Mouse (Mus musculus) liver, embryonic 14.5 days (tissue): Measurements from ENCODE around the gene Nos1ap. TPM values are rescaled to one million over a fixed set of nuclear protein-coding genes. Genes with fewer than 3 reads are reported as not detected.

ENCODE experiments used
- ATAC-seq: fragments of 200-750 bp; cut with Nextera tagmentation; 2 replicates; pipeline ENCODE4 v1.8.0; 2017; ENCODE audit warnings: moderate number of reproducible peaks, mild to moderate bottlenecking, moderate library complexity; ENCODE audit not compliant: insufficient read depth
- DNase-seq, 3 experiments: peaks; one replicate each; pipeline ENCODE4 v3.0.0-alpha.2; 2012 to 2013; ENCODE audit warnings: low read depth in 3 of 3, low spot score in 3 of 3
- H3K27ac ChIP-seq: fragments of 300-500 bp; sonication (generic); 2 replicates; pipeline ENCODE4 v1.5.1; 2014; ENCODE audit warnings: moderate library complexity, mild to moderate bottlenecking, control low read depth, inconsistent platforms
- H3K27me3 ChIP-seq: fragments of 300-500 bp; sonication (generic); 2 replicates; pipeline ENCODE4 v1.6.1; 2014; ENCODE audit warnings: mild to moderate bottlenecking, low read length, moderate library complexity; ENCODE audit not compliant: control insufficient read depth, insufficient read depth
- H3K36me3 ChIP-seq: fragments of 300-500 bp; sonication (generic); replicated peaks from 2 replicates; pipeline ENCODE4 v1.6.1; 2014; ENCODE audit warnings: low read depth; ENCODE audit not compliant: control insufficient read depth, insufficient read depth
- H3K4me1 ChIP-seq, 2 experiments: fragments of 200-500 bp in 1 of 2; fragments of 300-500 bp in 1 of 2; sonication (generic) in 1 of 2; replicated peaks; 2 replicates each; pipeline ENCODE4 v1.6.1; 2012 to 2014; ENCODE audit warnings: antibody characterized with exemption in 1 of 2, inconsistent platforms in 1 of 2, low read length in 1 of 2; ENCODE audit not compliant: control insufficient read depth in 2 of 2, insufficient read depth in 2 of 2
- H3K4me2 ChIP-seq: fragments of 300-500 bp; sonication (generic); 2 replicates; pipeline ENCODE4 v1.6.1; 2014; ENCODE audit warnings: low read depth, mild to moderate bottlenecking, control low read depth, moderate library complexity
- H3K4me3 ChIP-seq, 2 experiments: fragments of 200-500 bp in 1 of 2; fragments of 300-500 bp in 1 of 2; sonication (generic) in 1 of 2; 2 replicates each; pipeline ENCODE4 v1.5.1; 2012 to 2014; ENCODE audit warnings: low read depth in 2 of 2, low read length in 2 of 2, mild to moderate bottlenecking in 2 of 2, control low read depth in 1 of 2, inconsistent platforms in 1 of 2, moderate library complexity in 1 of 2; ENCODE audit not compliant: insufficient read depth in 1 of 2
- H3K9ac ChIP-seq: fragments of 300-500 bp; sonication (generic); replicated peaks from 2 replicates; pipeline ENCODE4 v1.6.1; 2014; ENCODE audit warnings: mild to moderate bottlenecking, control low read depth, moderate library complexity
- H3K9me3 ChIP-seq: fragments of 300-500 bp; sonication (generic); 2 replicates; pipeline ENCODE4 v1.6.1; 2016; ENCODE audit warnings: low read length, mixed read lengths; ENCODE audit not compliant: control insufficient read depth
- CTCF ChIP-seq: IDR thresholded peaks from 2 replicates; pipeline ENCODE4 v1.5.1; 2016; ENCODE audit warnings: antibody characterized with exemption, low read depth, control low read depth
- EP300 ChIP-seq: IDR thresholded peaks from 2 replicates; pipeline ENCODE4 v1.6.1; 2016; ENCODE audit warnings: antibody characterized with exemption, low read depth
- WGBS: fragments of 180-500 bp; shearing (Covaris S2); extraction: QIAGEN DNeasy Blood & Tissue Kit; methylation state at CpG from one replicate; pipeline ENCODE4 v1.1.7; 2014; ENCODE audit not compliant: insufficient replicate concordance; 5-methylcytosine and 5-hydroxymethylcytosine counted together
- polyA plus RNA-seq, 2 experiments: library from polyadenylated mRNA; depleted of rRNA in 1 of 2; stranded (reverse) in 1 of 2; unstranded in 1 of 2; fragments of >200 nt; fragmentation: Nextera tagmentation in 1 of 2; extraction: Ambion mirVana in 1 of 2; gene quantifications; 2 replicates each; pipeline versions ENCODE4 v1.2.1 to v1.2.3; 2012 to 2014

Gene Nos1ap
- polyA plus RNA-seq, 2 experiments, result 1.8 to 2.2 TPM

DNA sequence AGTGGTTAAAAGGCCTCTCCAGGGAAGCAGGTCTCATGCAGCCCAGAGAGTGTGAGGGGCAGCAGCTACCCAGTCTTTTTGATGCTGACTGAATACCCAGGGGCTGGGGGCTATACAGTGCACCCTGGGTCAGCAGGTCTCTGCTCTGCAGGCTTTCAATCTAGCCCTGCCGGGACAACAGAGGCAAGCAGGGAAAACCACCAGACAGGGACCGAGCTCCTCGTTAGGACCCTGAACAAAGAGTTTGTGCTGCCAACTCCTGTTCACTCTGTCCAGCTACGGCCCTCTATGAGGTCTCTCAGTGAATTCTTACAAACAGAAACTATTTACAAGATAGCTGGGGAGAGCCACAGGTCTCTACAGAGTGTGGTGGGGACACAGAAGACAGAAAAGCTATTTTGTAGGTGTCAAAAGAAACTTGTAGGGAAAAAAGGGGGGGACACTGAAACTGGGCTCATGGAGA lies 86.4 kb downstream of the Nos1ap start:
- Histone ChIP-seq H3K9me3 (no peaks in the 10 kb centered on the region), H3K4me3 (no peak overlapping the region), H3K9ac (no peak overlapping the region), H3K27ac (no peak overlapping the region), H3K4me1 (peaks cover 0 to 5% of the 10 kb centered on the region in 2 experiments; a peak in 1 of 4 replicates), H3K4me2 (no peak overlapping the region), H3K36me3 (no peaks in the 10 kb centered on the region), H3K27me3 (no peaks in the 10 kb centered on the region)
- ATAC-seq, result no peak
- 60% methylated on average over 4 of the region's 4 CpGs for WGBS
- DNase-seq, result no peak
- TF ChIP-seq CTCF (no peak), EP300 (no peak)

DNA sequence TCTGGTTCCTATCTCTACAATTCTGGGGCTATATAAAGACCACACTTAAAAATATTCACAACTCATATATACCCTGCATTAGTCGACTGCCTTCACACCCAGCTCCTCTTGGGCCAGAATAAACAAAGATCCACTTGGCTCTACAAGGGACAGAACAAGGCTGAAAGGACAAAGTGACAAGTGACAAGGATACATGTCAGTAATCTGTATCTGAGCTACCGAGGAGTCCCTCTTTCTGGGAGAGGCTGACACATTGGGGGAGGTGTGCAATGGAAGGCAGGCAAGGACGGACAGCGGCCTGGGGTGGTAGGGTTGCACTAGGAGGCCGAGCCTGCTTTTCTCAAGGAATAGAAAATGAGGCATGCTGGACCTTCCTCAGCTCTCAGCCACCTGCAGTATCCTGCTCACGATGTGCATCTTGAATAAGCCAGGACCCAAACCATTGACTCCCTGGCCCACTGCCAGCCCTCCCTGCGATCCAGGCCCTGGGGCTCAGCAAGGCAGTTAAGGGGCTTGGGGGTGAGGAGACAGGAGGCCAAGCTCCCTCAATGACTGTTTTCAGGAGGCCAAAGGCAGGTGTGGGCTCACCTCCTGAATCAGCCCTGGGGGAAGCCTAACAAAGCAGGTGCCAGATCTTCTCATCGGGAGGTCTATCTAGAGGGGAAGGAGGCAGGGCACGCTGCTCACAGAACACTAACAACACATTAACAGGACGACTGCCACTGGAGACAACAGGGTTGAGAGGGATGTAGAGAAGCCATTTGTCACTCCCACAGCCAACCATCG lies 87.0 kb downstream of the Nos1ap start:
- DNase-seq, result no peak
- 38% methylated on average over 11 of the region's 11 CpGs for WGBS

DNA sequence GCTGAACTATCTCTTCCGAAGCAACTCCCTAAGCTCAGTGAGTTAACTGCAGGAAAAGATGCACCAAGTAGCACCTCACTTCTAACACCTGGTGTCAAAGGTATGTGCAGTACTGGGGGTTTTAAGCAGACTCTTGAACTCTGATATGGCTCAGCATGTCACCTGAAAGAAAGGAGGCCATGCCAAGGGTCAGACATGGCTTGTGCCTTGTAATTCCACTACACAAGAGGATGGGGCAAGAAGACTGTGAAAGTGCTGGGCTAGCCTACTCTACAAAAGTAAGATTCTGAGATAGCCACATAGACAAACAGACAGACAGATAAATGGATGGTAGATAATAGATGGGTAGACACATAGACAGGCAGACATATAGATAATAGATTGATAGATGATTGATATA lies 87.7 kb downstream of the Nos1ap start:
- Histone ChIP-seq H3K4me2 (no peak overlapping the region), H3K27ac (no peak overlapping the region), H3K27me3 (no peaks in the 10 kb centered on the region), H3K36me3 (no peaks in the 10 kb centered on the region), H3K9ac (no peak overlapping the region), H3K4me3 (no peak overlapping the region), H3K4me1 (peaks cover 0 to 9% of the 10 kb centered on the region in 2 experiments; a peak in 2 of 4 replicates), H3K9me3 (no peaks in the 10 kb centered on the region)
- DNase-seq, result no peak
- 62% methylated on average over 1 of the region's 1 CpGs for WGBS
- TF ChIP-seq EP300, result no peak
- TF ChIP-seq CTCF, result no peak
- ATAC-seq, result no peak

More for the DNA sequence above, 87.0 kb downstream of the Nos1ap start:
- no peaks in the 10 kb centered on the region for H3K27me3 ChIP-seq
- ATAC-seq, result no peak
- H3K36me3 ChIP-seq, result no peaks in the 10 kb centered on the region
- no peaks in the 10 kb centered on the region for H3K9me3 ChIP-seq
- no peak overlapping the region for H3K4me3 ChIP-seq
- no peak for TF ChIP-seq EP300
- no peak for TF ChIP-seq CTCF
- H3K4me1 ChIP-seq, result peaks cover 0 to 9% of the 10 kb centered on the region in 2 experiments; a peak in 2 of 4 replicates
- H3K9ac ChIP-seq, result no peak overlapping the region
- H3K4me2 ChIP-seq, result no peak overlapping the region
- no peak overlapping the region for H3K27ac ChIP-seq

DNA sequence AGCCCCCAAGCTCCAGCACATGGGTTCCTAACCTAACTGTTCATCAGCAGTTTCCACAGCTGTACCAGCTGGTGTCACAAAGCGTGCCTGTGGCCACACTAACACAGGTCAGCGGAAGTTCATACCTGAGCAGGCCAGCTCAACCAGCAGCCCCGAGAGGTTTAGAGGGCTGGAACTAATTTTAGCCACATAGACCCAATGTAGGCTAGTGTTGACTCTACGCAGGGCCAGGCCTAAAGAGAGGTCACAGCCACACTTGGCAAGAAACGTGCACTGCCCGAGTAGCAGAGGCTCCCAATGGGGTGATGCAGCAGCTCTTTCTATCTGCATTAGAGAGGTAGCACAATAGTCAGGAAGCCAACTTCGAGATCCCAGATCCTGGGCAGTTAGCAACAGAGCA lies 88.1 kb downstream of the Nos1ap start:
- Histone ChIP-seq H3K27ac (no peak overlapping the region), H3K4me2 (no peak overlapping the region), H3K9me3 (no peaks in the 10 kb centered on the region), H3K9ac (no peak overlapping the region), H3K4me1 (peaks cover 0 to 9% of the 10 kb centered on the region in 2 experiments; a peak in 2 of 4 replicates), H3K36me3 (no peaks in the 10 kb centered on the region), H3K4me3 (no peak overlapping the region), H3K27me3 (no peaks in the 10 kb centered on the region)
- WGBS, result 62% methylated on average over 7 of the region's 7 CpGs
- DNase-seq (no peak), ATAC-seq (no peak)
- no peak for TF ChIP-seq CTCF
- TF ChIP-seq EP300, result no peak

GRCm38 (mm10) chr1:170499891-170500290 lies 89.8 kb downstream of the Nos1ap start:
- no peaks in the 10 kb centered on the region for H3K27me3 ChIP-seq
- DNase-seq (no peak), ATAC-seq (no peak)
- TF ChIP-seq EP300, result no peak
- no peak for TF ChIP-seq CTCF
- no peaks in the 10 kb centered on the region for H3K9me3 ChIP-seq
- H3K4me2 ChIP-seq, result no peak overlapping the region
- H3K4me1 ChIP-seq, result peaks cover 0 to 9% of the 10 kb centered on the region in 2 experiments; a peak in 2 of 4 replicates
- 67% methylated on average over 6 of the region's 6 CpGs for whole genome bisulfite sequencing
- H3K27ac ChIP-seq, result no peak overlapping the region
- no peak overlapping the region for H3K4me3 ChIP-seq
- H3K9ac ChIP-seq, result no peak overlapping the region
- H3K36me3 ChIP-seq, result no peaks in the 10 kb centered on the region
